Mouse (Mus musculus) liver, embryonic 15.5 days (tissue): ENCODE measurements at regions not wholly inside any gene's neighbourhood (a gene's known extent, or its start where the extent isn't known, plus 50 kb on each side); places are given as distances from the start of the nearest gene placed in this dataset.

Experiments used
- ATAC-seq: fragments of 200-750 bp; cut with Nextera tagmentation; 2 replicates; pipeline ENCODE4 v1.8.0; 2017; ENCODE audit warnings: moderate number of reproducible peaks, mild to moderate bottlenecking, moderate library complexity; ENCODE audit not compliant: insufficient read depth
- H3K27ac ChIP-seq: fragments of 300-500 bp; sonication (generic); replicated peaks from 2 replicates; pipeline ENCODE4 v1.5.1; 2015; ENCODE audit warnings: mild to moderate bottlenecking, inconsistent platforms
- H3K27me3 ChIP-seq: fragments of 300-500 bp; sonication (generic); 2 replicates; pipeline ENCODE4 v1.6.1; 2015; ENCODE audit warnings: mild to moderate bottlenecking, inconsistent platforms
- H3K36me3 ChIP-seq: fragments of 300-500 bp; sonication (generic); replicated peaks from 2 replicates; pipeline ENCODE4 v1.6.1; 2015; ENCODE audit warnings: moderate library complexity, mild to moderate bottlenecking, inconsistent platforms
- H3K4me1 ChIP-seq: fragments of 300-500 bp; sonication (generic); replicated peaks from 2 replicates; pipeline ENCODE4 v1.6.1; 2015; ENCODE audit warnings: inconsistent platforms
- H3K4me2 ChIP-seq: fragments of 300-500 bp; sonication (generic); 2 replicates; pipeline ENCODE4 v1.6.1; 2015; ENCODE audit warnings: moderate library complexity, mild to moderate bottlenecking, inconsistent platforms
- H3K4me3 ChIP-seq: fragments of 300-500 bp; sonication (generic); replicated peaks from 2 replicates; pipeline ENCODE4 v1.5.1; 2015; ENCODE audit warnings: mild to moderate bottlenecking, inconsistent platforms
- H3K9ac ChIP-seq: fragments of 300-500 bp; sonication (generic); 2 replicates; pipeline ENCODE4 v1.6.1; 2015; ENCODE audit warnings: moderate library complexity, mild to moderate bottlenecking, inconsistent platforms
- H3K9me3 ChIP-seq: fragments of 300-500 bp; sonication (generic); replicated peaks from 2 replicates; pipeline ENCODE4 v1.6.1; 2016; ENCODE audit warnings: inconsistent platforms
- WGBS: fragments of 180-500 bp; shearing (Covaris S2); methylation state at CpG from one replicate; pipeline ENCODE4 v1.1.7; 2015; ENCODE audit warnings: mixed read lengths; ENCODE audit not compliant: insufficient replicate concordance; 5-methylcytosine and 5-hydroxymethylcytosine counted together

DNA sequence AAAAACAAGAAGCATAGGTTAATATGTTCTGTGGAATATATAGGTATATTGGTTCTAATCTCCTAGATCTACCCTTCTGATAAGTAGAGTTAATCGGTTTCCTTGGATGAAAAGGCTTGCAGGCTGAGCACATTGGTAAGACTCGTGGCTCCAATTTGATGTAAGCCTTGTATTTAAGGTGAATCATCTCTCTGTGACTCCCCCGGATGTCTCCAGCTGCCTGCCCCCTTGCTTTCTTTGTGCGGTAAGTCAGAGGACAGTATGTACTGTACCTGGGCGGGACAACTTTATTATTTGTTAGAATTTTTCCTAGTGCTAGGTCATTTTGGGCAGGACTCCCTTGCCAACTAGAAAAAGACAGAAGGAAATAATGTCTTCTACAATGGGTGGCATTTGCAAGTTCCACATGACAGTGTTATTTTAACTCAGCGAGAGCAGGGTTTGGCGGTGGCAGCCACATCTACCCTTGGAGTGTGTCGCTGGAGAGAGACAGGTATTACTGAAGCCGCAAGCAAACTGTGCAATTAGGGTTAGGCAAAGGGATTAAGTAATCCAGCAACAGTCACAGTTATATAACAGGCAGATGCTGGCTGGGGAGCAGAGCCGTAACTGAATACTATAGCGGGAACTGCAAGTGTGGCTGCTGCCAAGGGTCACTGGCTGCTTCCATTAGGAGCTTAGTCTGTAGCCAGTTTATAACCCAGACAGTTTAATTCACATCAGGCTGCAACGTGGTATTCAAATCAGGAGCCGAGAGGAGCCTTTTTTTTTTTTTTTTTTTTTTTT lies 172.9 kb downstream of the Moxd1 start:
- H3K27ac ChIP-seq: no peak overlapping the region
- 62% methylated on average over 13 of the region's 13 CpGs for WGBS
- no peak overlapping the region for H3K4me3 ChIP-seq
- no peaks in the 10 kb centered on the region for H3K4me1 ChIP-seq
- H3K27me3 ChIP-seq: no peaks in the 10 kb centered on the region
- no peaks in the 10 kb centered on the region for H3K36me3 ChIP-seq
- H3K4me2 ChIP-seq: no peak overlapping the region
- ATAC-seq: no peak
- no peak overlapping the region for H3K9ac ChIP-seq
- no peaks in the 10 kb centered on the region for H3K9me3 ChIP-seq

DNA sequence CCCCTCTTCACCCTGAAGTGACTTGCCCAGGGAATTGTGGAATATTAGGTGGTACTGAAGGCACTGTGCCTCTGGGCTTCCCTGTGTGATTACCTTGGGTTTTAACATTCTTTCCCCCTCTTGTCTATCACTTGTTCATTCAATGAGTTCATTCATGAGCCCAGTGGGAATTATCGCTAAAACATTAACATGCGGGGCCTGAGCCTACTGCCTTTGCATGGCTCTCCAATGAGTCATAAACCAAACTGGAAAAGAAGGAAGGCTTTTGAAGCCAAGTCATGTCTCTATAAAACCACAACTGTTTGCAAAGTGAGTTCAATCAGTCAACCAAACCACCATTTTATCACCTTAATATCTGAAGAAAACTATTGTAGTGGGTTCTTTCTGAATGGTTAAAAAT lies 173.8 kb downstream of the Moxd1 start:
- WGBS: 76% methylated on average over 2 of the region's 2 CpGs
- H3K27ac ChIP-seq: no peak overlapping the region
- no peaks in the 10 kb centered on the region for H3K4me1 ChIP-seq
- no peak overlapping the region for H3K4me2 ChIP-seq
- no peaks in the 10 kb centered on the region for H3K27me3 ChIP-seq
- H3K9ac ChIP-seq: no peak overlapping the region
- H3K9me3 ChIP-seq: no peaks in the 10 kb centered on the region
- no peaks in the 10 kb centered on the region for H3K36me3 ChIP-seq
- ATAC-seq: no peak
- no peak overlapping the region for H3K4me3 ChIP-seq

DNA sequence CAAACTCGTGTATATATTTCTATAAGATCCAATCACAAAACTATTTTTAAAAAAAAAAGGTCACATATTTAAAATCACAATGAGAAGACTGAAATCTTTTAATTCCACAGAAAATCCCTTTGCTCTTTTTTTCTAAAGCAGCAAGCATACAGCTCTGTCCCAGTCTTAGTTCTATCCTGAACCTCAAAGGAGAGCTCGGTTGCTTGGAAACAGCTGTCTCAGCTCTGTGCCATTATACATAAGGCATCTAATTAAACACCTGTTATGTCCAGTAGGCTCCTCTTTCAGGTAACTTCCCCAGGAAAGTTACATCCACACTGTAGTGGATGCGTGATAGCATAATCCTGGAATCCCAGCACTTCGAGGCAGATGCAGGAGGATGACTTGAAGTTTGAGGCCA lies 181.5 kb downstream of the Moxd1 start:
- Histone ChIP-seq H3K27me3 (no peaks in the 10 kb centered on the region), H3K4me3 (no peak overlapping the region), H3K36me3 (no peaks in the 10 kb centered on the region), H3K27ac (no peak overlapping the region), H3K4me1 (no peaks in the 10 kb centered on the region), H3K9me3 (no peaks in the 10 kb centered on the region), H3K4me2 (no peak overlapping the region), H3K9ac (no peak overlapping the region)
- no peak for ATAC-seq
- 50% methylated on average over 4 of the region's 4 CpGs for WGBS

DNA sequence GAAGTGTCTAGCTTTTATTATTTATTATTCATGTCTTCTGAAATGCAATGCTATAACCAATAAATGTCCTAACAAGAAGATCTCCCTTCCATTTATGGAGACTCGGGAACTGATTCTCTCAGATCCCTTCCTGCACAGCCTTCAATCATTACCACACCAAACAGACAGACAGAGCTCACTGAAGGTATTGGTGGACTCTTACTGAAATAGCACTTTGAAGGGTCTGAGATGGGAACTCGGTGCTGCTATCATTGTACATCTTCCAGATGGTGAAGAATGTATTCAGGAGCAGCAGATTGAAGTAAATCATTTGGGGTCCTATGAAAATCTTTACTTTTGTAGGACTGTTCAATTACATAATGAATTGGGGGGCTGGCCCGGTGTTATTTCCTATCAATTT lies 183.6 kb downstream of the Moxd1 start:
- Histone ChIP-seq H3K27me3 (no peaks in the 10 kb centered on the region), H3K4me2 (no peak overlapping the region), H3K4me3 (no peak overlapping the region), H3K4me1 (no peaks in the 10 kb centered on the region), H3K9me3 (no peaks in the 10 kb centered on the region), H3K27ac (no peak overlapping the region), H3K9ac (no peak overlapping the region), H3K36me3 (no peaks in the 10 kb centered on the region)
- no peak for ATAC-seq
- 41% methylated on average over 3 of the region's 3 CpGs for WGBS

DNA sequence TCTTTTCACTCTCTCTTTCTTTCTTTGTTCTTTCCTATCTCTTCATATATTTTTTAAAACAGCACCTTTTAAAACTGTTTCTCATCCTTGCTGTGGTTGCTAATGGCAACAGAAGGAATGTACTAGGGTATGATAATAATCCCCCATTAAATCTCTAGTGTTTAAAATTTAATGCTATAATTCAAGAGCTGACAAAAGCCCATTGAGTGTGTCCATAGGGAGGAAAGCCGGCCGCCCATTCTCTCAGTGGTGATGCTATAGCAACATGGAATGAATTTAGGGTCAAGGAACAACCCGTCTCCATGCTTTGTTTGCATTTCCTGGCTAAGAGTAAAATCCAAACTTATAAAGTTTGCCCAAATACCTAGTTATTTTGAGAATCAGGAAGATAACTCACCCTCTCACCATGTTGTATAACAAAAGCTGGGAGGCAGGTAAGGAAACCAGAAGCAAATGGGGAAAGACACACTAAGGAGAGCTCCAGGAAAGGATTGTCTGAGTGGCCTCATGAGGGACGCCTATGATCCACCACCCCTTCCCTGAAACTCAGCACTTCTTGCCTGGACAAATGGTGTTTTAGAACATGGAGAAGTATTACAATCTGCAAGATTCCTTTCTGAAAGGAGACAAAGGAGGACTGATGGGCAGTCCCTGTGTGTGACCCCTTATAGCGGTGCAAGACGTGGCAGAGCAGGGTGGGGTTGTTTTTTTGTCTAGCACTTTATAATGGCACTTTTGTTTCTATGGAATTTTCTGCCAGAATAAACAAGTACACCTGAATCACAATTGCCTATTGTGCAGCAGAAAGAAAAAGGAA lies 184.3 kb downstream of the Moxd1 start:
- Histone ChIP-seq H3K9me3 (no peaks in the 10 kb centered on the region), H3K9ac (no peak overlapping the region), H3K36me3 (no peaks in the 10 kb centered on the region), H3K27ac (no peak overlapping the region), H3K4me1 (no peaks in the 10 kb centered on the region), H3K4me3 (no peak overlapping the region), H3K4me2 (no peak overlapping the region), H3K27me3 (no peaks in the 10 kb centered on the region)
- 68% methylated on average over 6 of the region's 6 CpGs for WGBS
- no peak for ATAC-seq

DNA sequence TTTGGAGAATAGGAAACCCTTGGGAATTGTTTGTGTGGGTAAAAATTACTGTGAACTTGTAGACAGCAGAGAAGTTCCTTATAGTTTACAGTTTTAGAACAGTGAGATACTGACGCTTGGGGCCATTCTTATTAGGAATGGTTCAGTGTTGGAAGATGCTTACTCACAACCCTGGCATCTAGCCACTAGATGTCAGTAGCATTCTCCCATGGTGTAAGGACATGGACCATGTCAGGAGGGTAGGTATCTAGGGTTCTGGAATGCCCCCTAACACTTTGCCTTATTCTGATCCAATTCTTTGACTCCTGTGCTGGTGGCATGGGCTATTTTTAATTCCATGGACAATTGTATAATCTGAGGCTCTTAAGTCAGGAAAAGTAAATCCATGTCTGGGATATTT lies 185.3 kb upstream of the Ccn2 start:
- no peak overlapping the region for H3K4me2 ChIP-seq
- H3K9me3 ChIP-seq: no peaks in the 10 kb centered on the region
- no peak overlapping the region for H3K27ac ChIP-seq
- no peaks in the 10 kb centered on the region for H3K36me3 ChIP-seq
- WGBS: 11% methylated on average over 1 of the region's 1 CpGs
- no peaks in the 10 kb centered on the region for H3K27me3 ChIP-seq
- no peak overlapping the region for H3K4me3 ChIP-seq
- H3K9ac ChIP-seq: no peak overlapping the region
- H3K4me1 ChIP-seq: no peaks in the 10 kb centered on the region
- no peak for ATAC-seq

DNA sequence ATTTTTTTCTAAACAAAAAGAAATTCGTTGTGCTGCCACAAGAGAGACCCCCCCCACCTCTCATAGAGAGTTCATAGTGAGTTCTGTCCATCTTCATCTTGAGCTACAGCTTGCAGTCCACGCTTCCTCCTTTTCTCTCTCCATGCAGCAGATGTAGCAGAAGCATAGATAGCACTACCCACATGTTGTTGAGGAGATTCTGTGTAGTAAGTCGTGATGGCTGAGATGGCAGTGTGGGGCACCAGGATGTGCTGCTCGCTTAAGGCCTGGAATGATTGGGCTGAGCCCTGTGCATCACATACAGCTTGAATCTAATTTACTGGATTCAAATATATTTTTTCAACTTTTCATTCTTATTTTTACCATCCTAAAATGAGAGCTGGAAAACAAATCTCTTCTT lies 184.4 kb upstream of the Ccn2 start:
- Histone ChIP-seq H3K4me2 (no peak overlapping the region), H3K36me3 (no peaks in the 10 kb centered on the region), H3K4me1 (no peaks in the 10 kb centered on the region), H3K9ac (no peak overlapping the region), H3K27ac (no peak overlapping the region), H3K27me3 (no peaks in the 10 kb centered on the region), H3K4me3 (no peak overlapping the region), H3K9me3 (no peaks in the 10 kb centered on the region)
- no peak for ATAC-seq
- whole genome bisulfite sequencing: 46% methylated on average over 4 of the region's 4 CpGs

DNA sequence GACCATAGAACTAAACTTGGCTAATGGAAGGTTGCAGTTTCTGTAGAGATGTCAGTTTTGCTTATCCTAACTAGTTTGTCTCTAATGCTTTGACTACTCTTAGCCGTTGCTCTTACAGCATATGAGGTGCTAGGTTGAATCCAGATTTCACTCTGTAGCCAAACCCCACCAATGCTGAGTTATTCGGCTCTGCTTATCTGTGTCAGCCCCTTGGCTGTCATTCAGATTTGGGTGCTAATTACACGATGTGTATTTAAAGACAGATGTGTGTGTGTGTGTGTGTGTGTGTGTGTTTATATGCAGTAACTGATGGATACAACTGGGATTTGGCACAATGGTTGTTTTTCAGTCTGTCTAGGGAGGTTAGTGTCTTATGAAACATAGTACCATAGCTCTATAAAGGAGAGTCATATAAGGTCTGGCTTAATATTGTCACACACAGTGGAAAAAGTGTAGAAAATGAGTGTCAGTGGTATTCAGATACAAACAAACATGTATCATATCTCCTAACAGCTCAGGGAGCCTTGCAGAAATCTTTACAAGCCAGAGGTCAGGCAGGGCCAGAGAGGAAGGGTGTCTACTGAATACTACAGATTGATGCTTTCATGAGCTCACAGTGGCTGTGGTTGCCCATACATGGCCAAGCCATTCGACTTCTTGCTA lies 172.6 kb upstream of the Ccn2 start:
- Histone ChIP-seq H3K36me3 (no peaks in the 10 kb centered on the region), H3K9ac (no peak overlapping the region), H3K9me3 (no peaks in the 10 kb centered on the region), H3K4me1 (no peaks in the 10 kb centered on the region), H3K4me2 (no peak overlapping the region), H3K27ac (no peak overlapping the region), H3K27me3 (no peaks in the 10 kb centered on the region), H3K4me3 (no peak overlapping the region)
- WGBS: 43% methylated on average over 4 of the region's 4 CpGs
- no peak for ATAC-seq

DNA sequence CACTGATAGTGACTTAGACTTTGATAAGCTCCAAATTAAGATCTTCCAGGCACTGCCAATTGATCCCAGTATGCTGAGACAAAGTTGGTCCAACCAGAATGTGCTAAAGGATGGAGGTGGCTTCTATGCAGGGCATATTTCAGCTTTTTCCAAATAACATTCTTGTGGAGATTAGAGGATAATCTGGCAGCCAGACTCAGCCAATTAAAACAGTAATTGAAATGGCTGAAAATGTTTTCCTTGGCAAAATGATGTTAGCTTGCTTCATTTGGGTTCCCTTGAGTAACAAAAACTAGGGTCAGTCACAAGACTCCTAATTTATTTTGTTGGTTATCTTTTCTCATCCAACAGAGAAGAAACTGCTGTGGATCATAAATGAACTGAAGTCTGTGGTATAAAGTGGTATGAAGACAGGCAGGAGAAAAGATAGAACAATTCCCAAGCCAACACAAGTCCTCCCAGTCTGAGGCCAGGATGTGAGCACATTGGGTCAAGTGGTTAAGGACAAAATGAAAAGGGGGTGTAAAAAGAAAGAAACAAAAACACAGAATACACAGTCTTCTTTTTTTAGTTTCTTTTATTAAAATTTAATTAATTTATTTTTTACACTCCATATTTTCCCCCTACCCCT lies 161.4 kb upstream of the Ccn2 start:
- Histone ChIP-seq H3K27ac (no peak overlapping the region), H3K4me2 (no peak overlapping the region), H3K4me1 (no peaks in the 10 kb centered on the region), H3K36me3 (no peaks in the 10 kb centered on the region), H3K9ac (no peak overlapping the region), H3K9me3 (no peaks in the 10 kb centered on the region), H3K27me3 (no peaks in the 10 kb centered on the region), H3K4me3 (no peak overlapping the region)
- no peak for ATAC-seq

DNA sequence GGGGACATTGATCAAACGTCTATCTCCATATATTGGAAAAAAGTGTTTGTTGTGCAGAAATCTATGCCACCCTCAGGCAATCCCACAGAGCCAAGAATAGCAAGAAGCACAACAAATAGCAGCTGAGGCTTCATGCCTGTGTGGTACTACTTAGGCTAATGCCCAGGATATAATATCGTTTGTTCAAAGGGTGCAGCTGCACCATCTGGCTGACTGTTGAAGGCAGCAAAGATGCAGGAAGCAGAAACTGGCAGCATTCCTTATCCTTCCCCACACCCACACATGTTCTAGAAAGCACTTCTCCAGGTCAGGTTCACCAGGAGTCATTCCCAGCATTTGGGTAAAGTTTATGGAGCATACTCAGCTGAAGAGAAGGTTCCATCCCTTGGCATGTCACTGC lies 158.1 kb upstream of the Ccn2 start:
- ATAC-seq: no peak
- no peaks in the 10 kb centered on the region for H3K36me3 ChIP-seq
- H3K4me1 ChIP-seq: no peaks in the 10 kb centered on the region
- no peak overlapping the region for H3K4me3 ChIP-seq
- H3K9ac ChIP-seq: no peak overlapping the region
- 0 out of 2 replicates have a peak, but pooled peaks cover 2% of the 10 kb centered on the region for H3K9me3 ChIP-seq
- WGBS: 60% methylated on average over 2 of the region's 2 CpGs
- H3K27ac ChIP-seq: no peak overlapping the region
- H3K27me3 ChIP-seq: no peaks in the 10 kb centered on the region
- no peak overlapping the region for H3K4me2 ChIP-seq

DNA sequence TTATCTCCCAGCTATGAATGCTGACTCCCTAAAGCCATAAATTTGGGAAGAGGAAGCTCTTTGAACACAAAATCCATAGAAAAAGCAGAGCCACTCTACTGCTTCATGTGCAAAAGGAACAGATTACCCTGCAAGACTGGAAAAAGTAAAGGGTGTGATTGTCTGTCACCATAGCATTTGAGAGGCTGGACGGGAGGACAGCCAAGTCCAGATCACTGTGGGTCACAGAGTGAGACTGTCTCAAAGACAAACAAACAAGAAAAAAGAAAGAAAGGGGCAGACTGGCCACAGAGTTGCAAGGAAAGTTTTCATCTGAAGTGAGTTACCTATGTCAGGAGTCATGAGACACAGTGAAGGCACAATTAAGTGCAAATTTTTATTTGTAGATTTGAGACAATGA lies 150.7 kb upstream of the Ccn2 start:
- 30% methylated on average over 1 of the region's 1 CpGs for WGBS
- ATAC-seq: no peak
- H3K27ac ChIP-seq: no peak overlapping the region

More for the DNA sequence above, 150.7 kb upstream of the Ccn2 start:
- H3K27me3 ChIP-seq: no peaks in the 10 kb centered on the region
- no peaks in the 10 kb centered on the region for H3K4me1 ChIP-seq
- H3K9me3 ChIP-seq: no peaks in the 10 kb centered on the region
- no peak overlapping the region for H3K4me2 ChIP-seq
- no peak overlapping the region for H3K4me3 ChIP-seq
- no peaks in the 10 kb centered on the region for H3K36me3 ChIP-seq
- H3K9ac ChIP-seq: no peak overlapping the region
